Mouse (Mus musculus) neutrophil, adult 59 days (primary cell): ENCODE results near the gene Ppm1h. TPM values are rescaled to one million over a fixed set of nuclear protein-coding genes. Genes with fewer than 3 reads are reported as not detected.

ENCODE experiments used
- total RNA-seq, 2 experiments: library from RNA; stranded (reverse); gene quantifications; 1 replicate in 1 of 2; 2 replicates in 1 of 2; pipeline ENCODE4 v1.2.4; 2023

Ppm1h gene
- total RNA-seq, result 10 to 100 TPM; 24.7 to 31.4 TPM

DNA sequence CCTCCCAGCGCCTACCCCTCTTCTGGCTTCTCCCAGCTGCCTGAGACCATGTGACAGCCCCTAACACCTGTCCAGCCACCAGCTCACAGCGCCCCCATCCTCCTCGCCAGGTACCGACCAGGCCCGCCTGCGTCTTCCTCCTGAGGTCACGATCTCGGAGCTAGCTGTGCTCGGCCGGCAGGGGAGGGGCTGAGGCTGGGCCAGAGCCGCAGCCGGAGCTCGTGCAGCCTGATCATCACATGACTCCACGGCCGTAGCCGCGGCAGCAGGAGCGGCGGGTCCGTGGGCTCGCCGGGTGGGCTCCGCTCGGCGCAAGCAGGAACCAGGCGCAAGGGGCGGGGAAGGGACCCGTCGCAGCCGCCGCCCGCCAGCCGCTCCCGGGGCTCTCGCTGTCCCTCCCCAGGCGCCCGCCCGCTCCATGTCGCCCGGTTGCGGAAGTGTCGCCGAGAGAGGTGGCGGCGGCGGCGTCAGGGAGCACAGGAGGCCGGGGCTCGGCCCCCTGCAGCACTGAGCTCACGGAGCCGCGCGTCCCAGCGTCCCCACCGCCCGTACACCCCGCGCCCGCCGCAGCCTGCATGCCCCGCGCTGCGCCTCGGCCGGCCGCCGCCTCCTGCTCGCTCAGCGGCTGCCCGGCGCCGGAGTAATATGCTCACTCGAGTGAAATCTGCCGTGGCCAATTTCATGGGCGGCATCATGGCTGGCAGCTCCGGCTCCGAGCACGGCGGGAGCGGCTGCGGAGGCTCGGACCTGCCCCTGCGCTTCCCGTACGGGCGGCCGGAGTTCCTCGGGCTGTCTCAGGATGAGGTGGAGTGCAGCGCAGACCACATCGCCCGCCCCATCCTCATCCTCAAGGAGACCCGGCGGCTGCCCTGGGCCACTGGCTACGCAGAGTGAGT lies at the start of gene Ppm1h:
TSS of gene Ppm1h (plus strand) at position 222 of the 896 bp plus-strand sequence.

Other genes starting within 250 kb of the Ppm1h start
- gene Avpr1a, start 230.3 kb upstream of the Ppm1h start, total RNA-seq, result not detected